Mouse (Mus musculus): ENCODE results near the gene 4930513O06Rik. TPM values are rescaled to one million over a fixed set of nuclear protein-coding genes. Genes with fewer than 3 reads are reported as not detected.
A peak's percentile ranks its signal among the peaks of the same experiment; 100 is the strongest.

4930513O06Rik gene
- total RNA-seq (2021): not detected
- long read RNA-seq, experiment 1, partial matches to known transcripts: 0 of 1 reads
- long read RNA-seq, experiment 1, other reads (novel, unspliced or antisense): 1 of 1 reads
- long read RNA-seq, experiment 2, partial matches to known transcripts: 0 of 1 reads
- long read RNA-seq, experiment 2, other reads (novel, unspliced or antisense): 1 of 1 reads

GRCm38 (mm10) chrX:139085943-139086342 is at the start of gene 4930513O06Rik:
TSS of gene 4930513O06Rik (plus strand) at chrX:139086243.
- DNase-seq (ENCODE audit: low spot score in 2 of 2): no peak

- DNase-seq (ENCODE audit: low spot score in 2 of 2): no peak
These were observed 48.4 kb upstream of the 4930513O06Rik start for GRCm38 (mm10) chrX:139037666-139038065.

GRCm38 (mm10) chrX:139039314-139039713 is 46.7 kb upstream of the 4930513O06Rik start:
- no peak for DNase-seq (ENCODE audit: low spot score in 2 of 2)

GRCm38 (mm10) chrX:139041148-139041547 is 44.9 kb upstream of the 4930513O06Rik start:
- DNase-seq (ENCODE audit: low spot score in 2 of 2): no peak

- DNase-seq (ENCODE audit: low spot score in 2 of 2): peak in 1 of 2 experiments; percentile 6
These were observed 34.1 kb upstream of the 4930513O06Rik start for GRCm38 (mm10) chrX:139051976-139052375.

- no peak for DNase-seq (ENCODE audit: low spot score in 2 of 2)
These were observed 32.9 kb upstream of the 4930513O06Rik start for GRCm38 (mm10) chrX:139053149-139053548.

- no peak for DNase-seq (ENCODE audit: low spot score in 2 of 2)
These were observed 22.0 kb upstream of the 4930513O06Rik start for GRCm38 (mm10) chrX:139064078-139064477.

GRCm38 (mm10) chrX:139078493-139078892 is 7.5 kb upstream of the 4930513O06Rik start:
- DNase-seq (ENCODE audit: low spot score in 2 of 2): no peak

- no peak for DNase-seq (ENCODE audit: low spot score in 2 of 2)
These were observed 966 bp upstream of the 4930513O06Rik start, which contains the start of gene Serpina7 for GRCm38 (mm10) chrX:139085077-139085476. TSS of gene Serpina7 (minus strand) at chrX:139085236.

- DNase-seq (ENCODE audit: low spot score in 2 of 2): no peak
These were observed 11.2 kb downstream of the 4930513O06Rik start for GRCm38 (mm10) chrX:139097197-139097596.

GRCm38 (mm10) chrX:139134031-139134430 is 48.0 kb downstream of the 4930513O06Rik start:
- DNase-seq (ENCODE audit: low spot score in 2 of 2): peak in 1 of 2 experiments; percentile 6

Other genes with a start within 250 kb of the 4930513O06Rik start
- 100 to 1,000 TPM; 315 to 348 TPM for gene Nrk, start 171.8 kb upstream of the 4930513O06Rik start, total RNA-seq (2021)
- gene Serpina7, start 1.0 kb upstream of the 4930513O06Rik start, total RNA-seq (2021): under 1 TPM in 1 of 2 experiments, not detected in 1; 0.36 TPM
- not detected for gene 4933428M09Rik, start 93.0 kb downstream of the 4930513O06Rik start, total RNA-seq (2021)
- gene Mum1l1, start 123.8 kb downstream of the 4930513O06Rik start, total RNA-seq (2021): 10 to 100 TPM; 21.4 to 23.4 TPM
- not detected for gene Trap1a, start 247.4 kb downstream of the 4930513O06Rik start, total RNA-seq (2021)